Mouse (Mus musculus) layer of hippocampus, adult 9-10 months (tissue): ENCODE results near the gene Pcolce2.

Source experiments
- DNase-seq: peaks from one replicate; pipeline ENCODE4 v3.0.0; 2022; ENCODE audit warnings: low spot score

The Pcolce2 gene

GRCm38 (mm10) chr9:95708943-95709342 is 71.5 kb downstream of the Pcolce2 start:
- DNase-seq, result no peak

DNA sequence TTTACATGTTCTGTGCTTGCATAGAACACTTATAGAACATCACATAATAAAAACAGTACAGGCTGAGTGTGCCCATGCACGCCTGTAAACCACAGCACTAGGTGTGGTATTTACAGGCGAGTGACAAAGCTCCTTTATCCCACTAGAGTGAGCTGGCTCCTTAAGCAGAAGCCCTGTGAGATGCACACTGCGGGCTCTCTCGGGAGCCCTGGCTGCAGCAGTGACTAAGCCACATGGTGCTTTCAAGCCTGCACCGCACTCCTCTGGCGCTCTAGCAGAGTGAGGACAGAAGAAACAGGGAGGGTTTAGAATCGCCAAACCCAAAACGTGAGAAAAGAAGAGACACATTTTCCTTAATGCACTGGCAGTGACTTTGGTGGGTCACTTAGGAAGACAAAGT is 75.2 kb downstream of the Pcolce2 start:
- DNase-seq, result no peak

GRCm38 (mm10) chr9:95736238-95736637 is 98.8 kb downstream of the Pcolce2 start:
- DNase-seq, result no peak

DNA sequence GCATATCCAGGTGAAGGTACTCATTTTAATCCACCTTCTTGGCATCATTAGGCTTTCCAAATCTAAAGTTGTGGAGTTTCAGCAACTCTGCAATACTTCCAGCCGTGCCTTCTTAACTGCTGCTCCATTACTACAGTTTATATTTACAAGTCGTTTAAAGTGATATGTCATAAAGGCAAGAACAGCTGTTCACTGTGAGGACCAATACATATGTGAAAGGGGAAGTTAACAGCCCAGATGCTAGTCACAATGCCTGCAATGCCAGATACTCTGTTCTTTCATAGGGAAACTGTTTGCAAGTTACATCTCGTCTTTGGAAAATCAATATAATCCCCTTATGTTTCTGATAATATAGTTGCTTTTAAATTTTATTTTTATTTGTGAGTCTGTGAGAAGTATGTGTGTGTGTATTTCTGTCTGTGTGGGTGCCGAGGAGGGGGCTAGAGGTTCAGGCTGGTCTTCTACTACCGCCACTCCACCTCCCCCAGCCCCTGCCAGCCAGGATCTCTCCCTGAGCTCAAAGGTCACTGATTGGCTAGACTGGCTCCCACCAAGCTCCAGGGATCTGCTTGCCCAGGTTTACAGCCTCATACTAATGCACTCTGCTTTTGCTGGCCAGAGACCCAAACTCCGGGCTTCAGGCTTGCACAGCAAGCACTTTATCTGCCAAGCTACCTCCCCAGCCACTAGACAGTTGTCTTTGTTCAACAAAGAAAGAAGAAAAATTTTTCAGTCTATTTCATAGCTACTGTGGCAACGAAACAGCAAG is 107.6 kb downstream of the Pcolce2 start:
- no peak for DNase-seq

- DNase-seq, result no peak
These were observed 109.9 kb downstream of the Pcolce2 start for GRCm38 (mm10) chr9:95747298-95747697.
